Mouse (Mus musculus): ENCODE measurements around the gene Ms4a18. TPM values are rescaled to one million over a fixed set of nuclear protein-coding genes. Genes with fewer than 3 reads are reported as not detected.

The Ms4a18 gene
- total RNA-seq, 2 experiments from 2014 or later, result not detected

DNA sequence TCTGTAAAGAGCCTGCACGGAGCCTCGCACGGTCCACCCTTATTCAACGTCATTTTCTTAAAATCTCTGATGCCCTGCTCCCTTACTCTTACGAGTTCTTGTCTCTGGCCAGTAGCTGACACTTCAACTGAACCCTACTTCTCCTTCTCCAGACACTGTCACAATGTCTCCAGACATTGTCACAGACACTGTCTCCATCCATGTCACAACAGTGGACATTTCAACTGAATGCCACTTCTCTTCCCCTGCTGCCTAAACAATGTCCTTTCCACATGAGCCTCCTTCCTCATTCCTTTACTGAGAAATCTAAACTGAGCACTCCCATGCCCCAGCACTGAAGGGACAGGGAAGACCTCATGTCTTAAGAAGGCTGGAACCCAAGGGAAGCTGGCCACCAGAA is 70.6 kb downstream of the Ms4a18 start:
- no peak for DNase-seq
- intact Hi-C loops (cut with DNase I), result loop anchor here (5.0 kb wide), 1 partner anchor 35 kb away; no protein-coding TSS in a partner anchor

Other genes starting within 250 kb of the Ms4a18 start
- gene Cd6, start 188.0 kb downstream of the Ms4a18 start, total RNA-seq (2021), result under 1 TPM in 1 of 2 experiments, not detected in 1; 0.87 TPM
- gene Slc15a3, start 178.3 kb downstream of the Ms4a18 start, total RNA-seq (2021), result under 1 TPM; 0.42 to 0.43 TPM
- gene Tmem132a, start 148.1 kb downstream of the Ms4a18 start, total RNA-seq (2021), result 1 to 10 TPM; 5.3 to 6.0 TPM
- 100 to 1,000 TPM; 218 to 234 TPM for gene Tmem109, start 136.0 kb downstream of the Ms4a18 start, total RNA-seq (2021)
- 100 to 1,000 TPM; 140 to 166 TPM for gene Prpf19, start 122.8 kb downstream of the Ms4a18 start, total RNA-seq (2021)
- gene Zp1, start 97.4 kb downstream of the Ms4a18 start, total RNA-seq (2021), result not detected
- gene Ptgdr2, start 80.9 kb downstream of the Ms4a18 start, total RNA-seq (2021), result not detected
- gene Ccdc86, start 68.8 kb downstream of the Ms4a18 start, total RNA-seq (2021), result 10 to 100 TPM; 14.7 to 15.2 TPM
- gene Ms4a10, start 43.4 kb downstream of the Ms4a18 start, total RNA-seq (2021), result not detected
- not detected for gene Ms4a15, start 24.8 kb downstream of the Ms4a18 start, total RNA-seq (2021)
- under 1 TPM; 0.48 to 0.54 TPM for gene Ms4a8a, start 63.1 kb upstream of the Ms4a18 start, total RNA-seq (2021)
- gene 1700017D01Rik, start 112.8 kb upstream of the Ms4a18 start, total RNA-seq (2021), result not detected
- not detected for gene 1700025F22Rik, start 147.3 kb upstream of the Ms4a18 start, total RNA-seq (2021)
- gene Ms4a13, start 178.7 kb upstream of the Ms4a18 start, total RNA-seq (2021), result not detected
- gene Ms4a12, start 214.4 kb upstream of the Ms4a18 start, total RNA-seq (2021), result not detected
- not detected for gene Ms4a1, start 248.2 kb upstream of the Ms4a18 start, total RNA-seq (2021)

Data from gastrocnemius, postnatal 36 days (tissue).